Mouse (Mus musculus) mesoderm, embryonic 11.5 days (tissue): ENCODE results near the gene Olfr653.

ENCODE experiments used
- DNase-seq: peaks from one replicate; pipeline ENCODE4 v3.0.0-alpha.2; 2012; ENCODE audit warnings: low read depth, low spot score

The Olfr653 gene

GRCm38 (mm10) chr7:104577014-104577413 is at the start of gene Olfr653:
Gene Olfr653, plus strand, starts transcription at chr7:104577314.
- DNase-seq: no peak

- no peak for DNase-seq
Observed at GRCm38 (mm10) chr7:104549833-104550232, 27.3 kb upstream of the Olfr653 start, which contains the start of gene Olfr651. Gene Olfr651, plus strand, starts transcription at chr7:104550133.

DNA sequence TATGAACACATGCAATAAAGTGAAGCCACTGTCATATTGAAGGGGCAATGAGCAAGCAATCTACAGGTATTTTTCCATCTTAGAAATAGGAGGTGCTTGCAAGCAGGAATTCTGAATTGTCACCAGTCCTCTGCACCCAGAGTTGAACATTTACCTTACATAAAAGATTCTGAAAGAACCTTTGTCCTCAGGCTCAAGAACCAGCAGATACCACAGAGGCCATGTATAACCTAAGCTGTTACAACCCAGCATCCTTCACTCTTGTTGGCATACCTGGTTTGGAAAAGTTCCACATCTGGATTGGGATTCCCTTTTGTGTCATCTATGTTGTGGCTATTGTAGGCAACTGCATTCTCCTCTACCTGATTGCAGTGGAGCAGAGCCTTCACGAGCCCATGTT is 24.4 kb upstream of the Olfr653 start:
- no peak for DNase-seq

DNA sequence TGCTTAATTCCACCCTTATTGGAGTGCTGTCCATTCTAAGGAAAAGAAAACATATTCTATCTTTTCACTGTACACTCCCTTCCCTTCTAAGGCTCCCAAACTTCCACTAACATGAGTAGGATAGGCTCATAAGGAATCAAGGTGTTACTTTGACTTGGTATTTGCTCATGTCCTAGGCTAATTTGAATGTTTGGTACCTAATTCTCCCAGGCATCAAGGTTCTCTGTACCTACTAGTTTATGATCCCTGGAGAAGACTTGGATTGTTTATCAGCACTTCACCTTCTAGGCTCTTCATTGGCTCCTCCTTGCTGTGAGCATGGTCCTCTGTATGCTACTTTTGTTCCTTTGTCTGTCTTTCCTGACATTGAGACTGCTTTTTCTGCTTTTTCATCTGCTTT is 16.5 kb upstream of the Olfr653 start, which contains the start of gene Olfr652:
Gene Olfr652 (plus strand): TSS at position 301 of the 400 bp plus-strand sequence.
- no peak for DNase-seq

GRCm38 (mm10) chr7:104580846-104581245 is 3.7 kb downstream of the Olfr653 start:
- no peak for DNase-seq

GRCm38 (mm10) chr7:104581429-104581828 is 4.3 kb downstream of the Olfr653 start:
- no peak for DNase-seq

- no peak for DNase-seq
Observed at GRCm38 (mm10) chr7:104586725-104587124, 9.6 kb downstream of the Olfr653 start, which contains the start of gene Olfr654. Gene Olfr654, plus strand, starts transcription at chr7:104587025.

- DNase-seq: no peak
Observed at GRCm38 (mm10) chr7:104588274-104588673, 11.2 kb downstream of the Olfr653 start.

GRCm38 (mm10) chr7:104601679-104602078 is 24.6 kb downstream of the Olfr653 start, which contains the start of gene Olfr655:
Gene Olfr655, minus strand, starts transcription at chr7:104601779.
- DNase-seq: no peak

GRCm38 (mm10) chr7:104603173-104603572 is 26.1 kb downstream of the Olfr653 start:
- DNase-seq: peak; percentile 35

DNA sequence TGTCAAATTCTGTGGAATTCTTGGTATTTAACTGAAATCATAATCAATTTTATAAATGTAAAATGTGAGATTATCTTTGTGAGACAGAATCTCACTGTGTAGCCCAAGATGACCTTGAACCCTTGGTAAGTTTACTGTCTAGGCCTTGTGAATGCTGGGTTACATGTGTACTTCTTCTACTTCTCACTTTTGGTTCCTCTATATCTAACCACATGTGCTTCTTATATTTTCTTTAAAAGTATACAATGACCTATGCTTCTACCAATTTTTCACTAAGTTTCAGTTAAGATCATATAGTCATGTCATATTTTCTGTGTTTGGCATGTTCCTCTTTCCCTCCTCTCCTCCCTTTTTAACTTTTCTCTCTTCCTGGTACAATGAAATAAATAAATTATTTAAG is 27.6 kb downstream of the Olfr653 start:
- no peak for DNase-seq

- no peak for DNase-seq
Observed at GRCm38 (mm10) chr7:104613655-104614054, 36.5 kb downstream of the Olfr653 start, which contains the start of gene Olfr656. Gene Olfr656, plus strand, starts transcription at chr7:104613955.

DNA sequence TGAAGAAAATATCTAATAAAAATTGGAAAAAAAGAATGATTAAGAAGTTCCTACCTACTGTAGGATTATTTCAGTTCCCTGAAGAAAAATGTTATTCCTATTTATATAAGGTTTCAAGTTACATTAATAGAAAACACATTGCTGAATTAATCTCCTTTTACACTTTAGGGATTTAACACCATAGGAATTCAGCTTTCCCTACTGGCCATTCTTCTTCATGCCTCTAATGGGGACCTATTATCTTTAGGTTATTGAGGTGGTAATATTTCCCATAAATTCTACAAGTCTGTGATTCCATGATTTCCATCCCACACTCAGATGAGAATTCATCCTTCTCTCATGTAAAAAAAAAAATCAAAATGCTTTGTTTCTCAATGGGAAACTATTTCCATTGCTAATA is 47.4 kb downstream of the Olfr653 start, which contains the start of gene Olfr657:
Gene Olfr657 (plus strand): TSS at position 301 of the 400 bp plus-strand sequence.
- DNase-seq: no peak
